Mouse (Mus musculus) embryonic facial prominence, embryonic 13.5 days (tissue): ENCODE data around the gene Hexb. TPM values are rescaled to one million over a fixed set of nuclear protein-coding genes. Genes with fewer than 3 reads are reported as not detected.

ENCODE experiments used
- ATAC-seq: fragments of 200-750 bp; cut with Nextera tagmentation; 2 replicates; pipeline ENCODE4 v1.8.0; 2017; ENCODE audit warnings: low read depth; ENCODE audit not compliant: insufficient number of reproducible peaks, insufficient read depth, low FRiP score, low TSS enrichment
- H3K27ac ChIP-seq: fragments of 300-500 bp; sonication (generic); 2 replicates; pipeline ENCODE4 v1.5.1; 2015; ENCODE audit warnings: moderate library complexity, mild to moderate bottlenecking, inconsistent platforms
- H3K27me3 ChIP-seq: fragments of 300-500 bp; sonication (generic); 2 replicates; pipeline ENCODE4 v1.6.1; 2015; ENCODE audit warnings: mild to moderate bottlenecking, inconsistent platforms
- H3K36me3 ChIP-seq: fragments of 300-500 bp; sonication (generic); 2 replicates; pipeline ENCODE4 v1.6.1; 2015; ENCODE audit warnings: mild to moderate bottlenecking, inconsistent platforms
- H3K4me1 ChIP-seq: fragments of 300-500 bp; sonication (generic); 2 replicates; pipeline ENCODE4 v1.6.1; 2015; ENCODE audit warnings: inconsistent platforms
- H3K4me2 ChIP-seq: fragments of 300-500 bp; sonication (generic); 2 replicates; pipeline ENCODE4 v1.6.1; 2015; ENCODE audit warnings: moderate library complexity, mild to moderate bottlenecking, inconsistent platforms
- H3K4me3 ChIP-seq: fragments of 300-500 bp; sonication (generic); 2 replicates; pipeline ENCODE4 v1.5.1; 2015; ENCODE audit warnings: mild to moderate bottlenecking, inconsistent platforms
- H3K9ac ChIP-seq: fragments of 300-500 bp; sonication (generic); 2 replicates; pipeline ENCODE4 v1.6.1; 2015; ENCODE audit warnings: mild to moderate bottlenecking, inconsistent platforms
- H3K9me3 ChIP-seq: fragments of 300-500 bp; sonication (generic); 2 replicates; pipeline ENCODE4 v1.6.1; 2016; ENCODE audit warnings: inconsistent platforms
- WGBS: fragments of 180-500 bp; shearing (Covaris S2); methylation state at CpG from one replicate; pipeline ENCODE4 v1.1.7; 2015; ENCODE audit warnings: mixed read lengths; 5-methylcytosine and 5-hydroxymethylcytosine counted together
- polyA plus RNA-seq: library from polyadenylated mRNA; unstranded; fragments of >200 nt; fragmentation: Nextera tagmentation; extraction: Ambion mirVana; gene quantifications from 2 replicates; pipeline ENCODE4 v1.2.1, GENCODE M21; 2015

The Hexb gene
- polyA plus RNA-seq, 1 experiment from 2014 or later: 26.8 TPM

- ATAC-seq: no peak
These were observed 966 bp upstream of the Hexb start for GRCm38 (mm10) chr13:97199123-97199522.

GRCm38 (mm10) chr13:97196925-97197218 is 1.3 kb downstream of the Hexb start:
- WGBS: 78% methylated on average over 2 of the region's 2 CpGs
- no peak overlapping the region for H3K27ac ChIP-seq

More at GRCm38 (mm10) chr13:97199123-97199522, 966 bp upstream of the Hexb start:
- Histone ChIP-seq H3K9me3 (no peaks in the 10 kb centered on the region), H3K4me3 (no peak overlapping the region), H3K4me1 (peaks cover 9% of the 10 kb centered on the region), H3K4me2 (no peak overlapping the region), H3K9ac (no peak overlapping the region), H3K36me3 (no peaks in the 10 kb centered on the region), H3K27ac (no peak overlapping the region), H3K27me3 (no peaks in the 10 kb centered on the region)
- WGBS: 80% methylated on average over 2 of the region's 2 CpGs

GRCm38 (mm10) chr13:97196186-97196924 is 1.8 kb downstream of the Hexb start:
- Histone ChIP-seq H3K27me3 (no peaks in the 10 kb centered on the region), H3K4me3 (no peak overlapping the region)
- 61% methylated on average over 12 of the region's 12 CpGs for WGBS

More at GRCm38 (mm10) chr13:97196925-97197218, 1.3 kb downstream of the Hexb start:
- H3K4me3 ChIP-seq: no peak overlapping the region
- no peak overlapping the region for H3K9ac ChIP-seq
- no peak for ATAC-seq
- H3K9me3 ChIP-seq: no peaks in the 10 kb centered on the region
- H3K4me1 ChIP-seq: peaks cover 8% of the 10 kb centered on the region; the same call in 1 of the 2 replicates
- H3K4me2 ChIP-seq: 0 out of 2 replicates have a peak overlapping the region, but pooled peaks have one; percentile 91
- no peaks in the 10 kb centered on the region for H3K36me3 ChIP-seq
- no peaks in the 10 kb centered on the region for H3K27me3 ChIP-seq

GRCm38 (mm10) chr13:97193420-97193819 is 4.7 kb downstream of the Hexb start:
- Histone ChIP-seq H3K36me3 (no peaks in the 10 kb centered on the region), H3K27ac (no peak overlapping the region), H3K4me1 (peaks cover 8% of the 10 kb centered on the region; the same call in 1 of the 2 replicates), H3K9me3 (no peaks in the 10 kb centered on the region), H3K4me2 (no peak overlapping the region), H3K4me3 (no peak overlapping the region), H3K27me3 (no peaks in the 10 kb centered on the region), H3K9ac (no peak overlapping the region)
- WGBS: 59% methylated on average over 7 of the region's 7 CpGs
- ATAC-seq: no peak

More at GRCm38 (mm10) chr13:97196186-97196924, 1.8 kb downstream of the Hexb start:
- Histone ChIP-seq H3K27ac (no peak overlapping the region), H3K4me2 (no peak overlapping the region), H3K4me1 (peaks cover 8% of the 10 kb centered on the region; the same call in 1 of the 2 replicates), H3K9me3 (no peaks in the 10 kb centered on the region), H3K36me3 (no peaks in the 10 kb centered on the region), H3K9ac (no peak overlapping the region)
- ATAC-seq: no peak

GRCm38 (mm10) chr13:97192649-97193048 is 5.5 kb downstream of the Hexb start:
- H3K9me3 ChIP-seq: no peaks in the 10 kb centered on the region
- no peak overlapping the region for H3K4me3 ChIP-seq
- H3K4me2 ChIP-seq: no peak overlapping the region
- H3K4me1 ChIP-seq: peaks cover 6% of the 10 kb centered on the region; the same call in 1 of the 2 replicates
- ATAC-seq: no peak
- H3K36me3 ChIP-seq: no peaks in the 10 kb centered on the region
- no peak overlapping the region for H3K27ac ChIP-seq
- WGBS: 85% methylated on average over 11 of the region's 11 CpGs
- H3K9ac ChIP-seq: no peak overlapping the region
- H3K27me3 ChIP-seq: no peaks in the 10 kb centered on the region

GRCm38 (mm10) chr13:97187693-97188092 is 10.5 kb downstream of the Hexb start:
- Histone ChIP-seq H3K4me1 (no peaks in the 10 kb centered on the region), H3K36me3 (peaks cover 12% of the 10 kb centered on the region), H3K9me3 (no peaks in the 10 kb centered on the region), H3K27ac (no peak overlapping the region), H3K9ac (no peak overlapping the region), H3K27me3 (no peaks in the 10 kb centered on the region), H3K4me2 (no peak overlapping the region), H3K4me3 (no peak overlapping the region)
- ATAC-seq: no peak
- 79% methylated on average over 5 of the region's 5 CpGs for WGBS

GRCm38 (mm10) chr13:97186346-97186745 is 11.8 kb downstream of the Hexb start:
- H3K9ac ChIP-seq: no peak overlapping the region
- H3K27me3 ChIP-seq: no peaks in the 10 kb centered on the region
- H3K27ac ChIP-seq: no peak overlapping the region
- H3K36me3 ChIP-seq: peaks cover 14% of the 10 kb centered on the region
- 78% methylated on average over 4 of the region's 4 CpGs for WGBS
- H3K4me3 ChIP-seq: no peak overlapping the region
- no peaks in the 10 kb centered on the region for H3K9me3 ChIP-seq
- H3K4me2 ChIP-seq: no peak overlapping the region
- no peak for ATAC-seq
- H3K4me1 ChIP-seq: no peaks in the 10 kb centered on the region

- H3K27me3 ChIP-seq: no peaks in the 10 kb centered on the region
- 71% methylated on average over 5 of the region's 5 CpGs for WGBS
- no peak overlapping the region for H3K4me3 ChIP-seq
- H3K9ac ChIP-seq: no peak overlapping the region
- peaks cover 26% of the 10 kb centered on the region for H3K36me3 ChIP-seq
- ATAC-seq: no peak
- H3K4me1 ChIP-seq: no peaks in the 10 kb centered on the region
- H3K9me3 ChIP-seq: no peaks in the 10 kb centered on the region
- no peak overlapping the region for H3K27ac ChIP-seq
- H3K4me2 ChIP-seq: no peak overlapping the region
These were observed 13.5 kb downstream of the Hexb start for GRCm38 (mm10) chr13:97184656-97185055.

GRCm38 (mm10) chr13:97184168-97184567 is 14.0 kb downstream of the Hexb start:
- Histone ChIP-seq H3K4me3 (no peak overlapping the region), H3K4me2 (no peak overlapping the region), H3K9me3 (no peaks in the 10 kb centered on the region), H3K4me1 (no peaks in the 10 kb centered on the region), H3K9ac (no peak overlapping the region), H3K27me3 (no peaks in the 10 kb centered on the region), H3K27ac (no peak overlapping the region), H3K36me3 (peaks cover 31% of the 10 kb centered on the region)
- no peak for ATAC-seq
- whole genome bisulfite sequencing: 97% methylated on average over 2 of the region's 2 CpGs

- H3K36me3 ChIP-seq: peaks cover 44% of the 10 kb centered on the region
- H3K27me3 ChIP-seq: no peaks in the 10 kb centered on the region
- no peaks in the 10 kb centered on the region for H3K9me3 ChIP-seq
- no peak overlapping the region for H3K9ac ChIP-seq
- ATAC-seq: no peak
- H3K4me3 ChIP-seq: no peak overlapping the region
- H3K4me2 ChIP-seq: no peak overlapping the region
- 74% methylated on average over 4 of the region's 4 CpGs for WGBS
- no peaks in the 10 kb centered on the region for H3K4me1 ChIP-seq
- no peak overlapping the region for H3K27ac ChIP-seq
These were observed 15.3 kb downstream of the Hexb start for GRCm38 (mm10) chr13:97182821-97183220.

GRCm38 (mm10) chr13:97180113-97180828 is 17.9 kb downstream of the Hexb start:
- Histone ChIP-seq H3K4me1 (no peaks in the 10 kb centered on the region), H3K36me3 (peaks cover 63% of the 10 kb centered on the region), H3K4me3 (no peak overlapping the region), H3K4me2 (no peak overlapping the region), H3K27ac (no peak overlapping the region), H3K27me3 (no peaks in the 10 kb centered on the region), H3K9ac (no peak overlapping the region), H3K9me3 (no peaks in the 10 kb centered on the region)
- 80% methylated on average over 6 of the region's 6 CpGs for WGBS
- ATAC-seq: no peak

GRCm38 (mm10) chr13:97178943-97179342 is 19.2 kb downstream of the Hexb start:
- no peak overlapping the region for H3K4me3 ChIP-seq
- 79% methylated on average over 7 of the region's 7 CpGs for WGBS
- no peaks in the 10 kb centered on the region for H3K9me3 ChIP-seq
- ATAC-seq: no peak
- H3K9ac ChIP-seq: no peak overlapping the region
- peaks cover 72% of the 10 kb centered on the region for H3K36me3 ChIP-seq
- H3K4me2 ChIP-seq: no peak overlapping the region
- H3K27ac ChIP-seq: no peak overlapping the region
- H3K4me1 ChIP-seq: no peaks in the 10 kb centered on the region
- no peaks in the 10 kb centered on the region for H3K27me3 ChIP-seq
